Mouse (Mus musculus) bone marrow, adult 2 months (tissue): ENCODE data around the gene Ubox5.

Source experiments
- CTCF ChIP-seq: fragments of 200-500 bp; IDR thresholded peaks from 2 replicates; pipeline ENCODE4 v1.5.1; 2011; ENCODE audit warnings: low read length, control low read depth; ENCODE audit not compliant: control insufficient read depth, insufficient read depth
- POLR2A ChIP-seq: fragments of 200-500 bp; IDR thresholded peaks from 2 replicates; pipeline ENCODE4 v1.6.1; 2011; ENCODE audit warnings: low read depth, mild to moderate bottlenecking, control low read depth, low read length, borderline replicate concordance; ENCODE audit not compliant: control insufficient read depth

- no peak for TF ChIP-seq CTCF
- TF ChIP-seq POLR2A: no peak
Measured at GRCm38 (mm10) chr2:130568921-130569320, 60.9 kb downstream of the Ubox5 start.
